Mouse (Mus musculus): ENCODE measurements around the gene Icam2. TPM values are rescaled to one million over a fixed set of nuclear protein-coding genes. Genes with fewer than 3 reads are reported as not detected.
"Not testable (repeated sequence)": the region's sequence is repeated elsewhere in the genome, so short reads cannot be mapped to it uniquely, and the experiment has no call there.

Gene Icam2
- polyA plus RNA-seq, 1 experiment from 2014 or later = 15.4 TPM

GRCm38 (mm10) chr11:106412641-106413360 is 24.9 kb upstream of the Icam2 start:
- Histone ChIP-seq H3K36me3 (ENCODE audit: control insufficient read depth, insufficient read depth) (peaks cover 31% of the 10 kb centered on the region), H3K4me2 (replicated peaks; ENCODE audit: low read depth) (no peak overlapping the region), H3K9me3 (ENCODE audit: control insufficient read depth) (no peaks in the 10 kb centered on the region), H3K27me3 (replicated peaks; ENCODE audit: control insufficient read depth, insufficient read depth, low read length) (no peaks in the 10 kb centered on the region), H3K27ac (ENCODE audit: low read depth, low read length) (no peak overlapping the region), H3K4me3 (ENCODE audit: low read depth, low read length) (no peak overlapping the region), H3K9ac (ENCODE audit: low read depth, low read length) (no peak overlapping the region), H3K4me1 (replicated peaks; ENCODE audit: control insufficient read depth, insufficient read depth, low read length) (no peaks in the 10 kb centered on the region)
- no peak for ATAC-seq
- no peak for TF ChIP-seq CTCF (IDR thresholded peaks at IDR 0.05; ENCODE audit: low read depth)
- WGBS = 82% methylated on average over 3 of the region's 3 CpGs

GRCm38 (mm10) chr11:106411157-106411556 is 23.3 kb upstream of the Icam2 start:
- Histone ChIP-seq H3K4me1 (replicated peaks; ENCODE audit: control insufficient read depth, insufficient read depth, low read length) (no peaks in the 10 kb centered on the region), H3K36me3 (ENCODE audit: control insufficient read depth, insufficient read depth) (peaks cover 42% of the 10 kb centered on the region), H3K27ac (ENCODE audit: low read depth, low read length) (no peak overlapping the region), H3K9ac (ENCODE audit: low read depth, low read length) (no peak overlapping the region), H3K4me2 (replicated peaks; ENCODE audit: low read depth) (no peak overlapping the region), H3K9me3 (ENCODE audit: control insufficient read depth) (no peaks in the 10 kb centered on the region), H3K4me3 (ENCODE audit: low read depth, low read length) (no peak overlapping the region), H3K27me3 (replicated peaks; ENCODE audit: control insufficient read depth, insufficient read depth, low read length) (no peaks in the 10 kb centered on the region)
- no peak for ATAC-seq
- WGBS = 86% methylated on average over 2 of the region's 2 CpGs
- no peak for TF ChIP-seq CTCF (IDR thresholded peaks at IDR 0.05; ENCODE audit: low read depth)

- H3K4me3 ChIP-seq (ENCODE audit: low read depth, low read length) = no peak overlapping the region
- H3K27me3 ChIP-seq (replicated peaks; ENCODE audit: control insufficient read depth, insufficient read depth, low read length) = no peaks in the 10 kb centered on the region
- TF ChIP-seq CTCF (IDR thresholded peaks at IDR 0.05; ENCODE audit: low read depth) = no peak
- no peaks in the 10 kb centered on the region for H3K9me3 ChIP-seq (ENCODE audit: control insufficient read depth)
- H3K4me2 ChIP-seq (replicated peaks; ENCODE audit: low read depth) = no peak overlapping the region
- no peaks in the 10 kb centered on the region for H3K4me1 ChIP-seq (replicated peaks; ENCODE audit: control insufficient read depth, insufficient read depth, low read length)
- H3K9ac ChIP-seq (ENCODE audit: low read depth, low read length) = no peak overlapping the region
- peaks cover 49% of the 10 kb centered on the region for H3K36me3 ChIP-seq (ENCODE audit: control insufficient read depth, insufficient read depth)
- ATAC-seq = no peak
- no peak overlapping the region for H3K27ac ChIP-seq (ENCODE audit: low read depth, low read length)
- WGBS = 89% methylated on average over 3 of the region's 3 CpGs
These were observed 22.6 kb upstream of the Icam2 start for GRCm38 (mm10) chr11:106410507-106410906.

GRCm38 (mm10) chr11:106410011-106410410 is 22.1 kb upstream of the Icam2 start:
- Histone ChIP-seq H3K27ac (ENCODE audit: low read depth, low read length) (no peak overlapping the region), H3K36me3 (ENCODE audit: control insufficient read depth, insufficient read depth) (peaks cover 50% of the 10 kb centered on the region), H3K27me3 (replicated peaks; ENCODE audit: control insufficient read depth, insufficient read depth, low read length) (no peaks in the 10 kb centered on the region), H3K4me3 (ENCODE audit: low read depth, low read length) (no peak overlapping the region), H3K4me1 (replicated peaks; ENCODE audit: control insufficient read depth, insufficient read depth, low read length) (no peaks in the 10 kb centered on the region), H3K9ac (ENCODE audit: low read depth, low read length) (no peak overlapping the region), H3K4me2 (replicated peaks; ENCODE audit: low read depth) (no peak overlapping the region), H3K9me3 (ENCODE audit: control insufficient read depth) (no peaks in the 10 kb centered on the region)
- 74% methylated on average over 4 of the region's 4 CpGs for WGBS
- TF ChIP-seq CTCF (IDR thresholded peaks at IDR 0.05; ENCODE audit: low read depth) = no peak
- ATAC-seq = no peak

DNA sequence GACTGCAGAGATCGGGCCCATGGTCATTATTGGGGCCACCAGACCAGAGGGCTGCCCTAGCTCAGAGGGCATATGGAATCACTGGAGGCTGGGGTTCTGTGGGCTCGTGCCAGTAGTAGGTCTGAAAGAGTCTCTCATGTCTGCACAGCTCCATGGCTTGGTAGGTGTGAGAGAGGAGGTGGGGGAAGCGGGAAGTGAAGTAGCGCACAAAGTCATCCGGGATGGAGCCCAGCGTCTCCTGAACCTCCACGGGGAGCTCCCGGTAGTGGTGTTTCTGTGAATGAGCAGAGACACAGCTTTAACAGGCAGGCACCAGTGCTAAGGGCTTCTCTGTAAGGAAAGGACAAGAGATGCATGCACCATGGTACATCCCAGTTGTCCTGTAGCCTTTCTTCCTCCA is 10.6 kb upstream of the Icam2 start:
- Histone ChIP-seq H3K9me3 (ENCODE audit: control insufficient read depth) (no peaks in the 10 kb centered on the region), H3K27ac (ENCODE audit: low read depth, low read length) (no peak overlapping the region), H3K36me3 (ENCODE audit: control insufficient read depth, insufficient read depth) (peaks cover 40% of the 10 kb centered on the region), H3K4me1 (replicated peaks; ENCODE audit: control insufficient read depth, insufficient read depth, low read length) (no peaks in the 10 kb centered on the region), H3K27me3 (replicated peaks; ENCODE audit: control insufficient read depth, insufficient read depth, low read length) (no peaks in the 10 kb centered on the region), H3K4me3 (ENCODE audit: low read depth, low read length) (no peak overlapping the region), H3K4me2 (replicated peaks; ENCODE audit: low read depth) (no peak overlapping the region), H3K9ac (ENCODE audit: low read depth, low read length) (no peak overlapping the region)
- WGBS = 91% methylated on average over 8 of the region's 8 CpGs
- TF ChIP-seq CTCF (IDR thresholded peaks at IDR 0.05; ENCODE audit: low read depth) = no peak
- ATAC-seq = no peak

DNA sequence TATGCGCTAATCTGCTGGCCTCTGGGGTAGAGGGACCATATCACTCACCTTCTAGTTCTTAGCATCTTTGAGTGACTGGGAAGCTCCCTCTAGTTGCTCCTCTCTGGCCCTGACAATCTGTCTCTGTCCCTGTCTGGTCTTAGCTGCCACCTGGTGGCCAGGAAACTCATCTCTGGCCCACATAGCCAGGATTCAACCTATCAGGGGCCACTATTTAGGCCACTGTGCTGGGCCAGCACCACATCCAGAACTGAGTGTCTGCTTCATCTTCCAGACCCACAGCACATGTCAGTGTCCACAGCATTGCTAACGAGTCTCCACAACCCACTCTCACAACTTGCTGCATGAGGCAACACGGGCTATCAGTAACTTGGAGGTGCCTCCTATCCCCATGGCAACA is 9.8 kb upstream of the Icam2 start:
- H3K9me3 ChIP-seq (ENCODE audit: control insufficient read depth) = no peaks in the 10 kb centered on the region
- H3K27me3 ChIP-seq (replicated peaks; ENCODE audit: control insufficient read depth, insufficient read depth, low read length) = no peaks in the 10 kb centered on the region
- ATAC-seq = no peak
- WGBS = 87% methylated on average over 3 of the region's 3 CpGs
- H3K36me3 ChIP-seq (ENCODE audit: control insufficient read depth, insufficient read depth) = peaks cover 34% of the 10 kb centered on the region
- H3K9ac ChIP-seq (ENCODE audit: low read depth, low read length) = no peak overlapping the region
- no peaks in the 10 kb centered on the region for H3K4me1 ChIP-seq (replicated peaks; ENCODE audit: control insufficient read depth, insufficient read depth, low read length)
- H3K27ac ChIP-seq (ENCODE audit: low read depth, low read length) = no peak overlapping the region
- TF ChIP-seq CTCF (IDR thresholded peaks at IDR 0.05; ENCODE audit: low read depth) = peak; percentile 62
- no peak overlapping the region for H3K4me2 ChIP-seq (replicated peaks; ENCODE audit: low read depth)
- no peak overlapping the region for H3K4me3 ChIP-seq (ENCODE audit: low read depth, low read length)

DNA sequence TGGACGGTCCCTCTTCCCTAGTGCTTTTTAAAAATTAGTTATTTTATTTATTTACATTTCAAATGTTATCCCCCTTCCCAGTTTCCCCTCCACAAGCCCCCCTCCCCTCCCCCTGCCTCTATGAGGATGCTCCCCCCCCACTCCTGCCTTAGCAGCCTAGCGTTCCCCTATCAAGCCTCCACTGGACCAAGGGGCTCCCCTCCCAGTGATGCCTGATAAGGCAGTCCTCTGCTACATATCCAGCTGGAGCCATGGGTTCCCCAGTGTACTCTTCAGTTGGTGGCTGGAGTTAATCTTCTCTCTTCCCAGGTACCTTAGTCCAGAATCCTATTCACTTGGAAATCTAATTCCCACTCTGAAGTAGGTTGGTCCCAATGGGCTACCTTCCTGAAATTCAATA is 6.2 kb upstream of the Icam2 start:
- H3K9me3 ChIP-seq (ENCODE audit: control insufficient read depth); ATAC-seq; H3K9ac ChIP-seq (ENCODE audit: low read depth, low read length); H3K4me1 ChIP-seq (replicated peaks; ENCODE audit: control insufficient read depth, insufficient read depth, low read length); H3K27ac ChIP-seq (ENCODE audit: low read depth, low read length); H3K4me2 ChIP-seq (replicated peaks; ENCODE audit: low read depth); H3K27me3 ChIP-seq (replicated peaks; ENCODE audit: control insufficient read depth, insufficient read depth, low read length); H3K4me3 ChIP-seq (ENCODE audit: low read depth, low read length): not testable (repeated sequence)
- WGBS = 96% methylated on average over 2 of the region's 2 CpGs
- H3K36me3 ChIP-seq (ENCODE audit: control insufficient read depth, insufficient read depth) = peaks cover 15% of the 10 kb centered on the region; the same call in 1 of the 2 replicates
